ENCODE assay signal across 8 mouse cellular contexts in the genomic region with DNA sequence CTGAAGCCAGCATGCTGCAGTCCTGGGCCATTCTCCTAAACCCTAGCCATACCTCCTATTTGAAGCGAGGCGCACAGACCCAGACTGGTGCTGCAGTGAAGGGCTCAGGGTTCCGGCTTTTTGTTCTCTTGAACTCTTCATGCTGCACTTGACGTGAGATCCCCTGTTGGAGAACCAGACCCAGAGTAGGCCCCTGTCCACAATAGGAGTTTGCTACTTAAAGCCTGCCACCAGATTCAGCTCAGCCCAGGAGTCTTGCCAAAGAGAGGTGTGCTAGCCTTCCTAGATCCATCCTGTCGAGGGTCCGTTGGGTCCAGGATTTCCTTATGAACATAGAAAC. TPM values are rescaled to one million over a fixed set of nuclear protein-coding genes. Genes with fewer than 3 reads are reported as not detected.
DNase-seq lines count a peak whose midpoint lies in the region; ATAC-seq and TF ChIP-seq lines count a peak whose summit lies in the region.

No protein-coding gene starts in this region.

- peak overlapping the region; percentile 81 for H3K4me2 ChIP-seq in forebrain, embryonic 13.5 days
- H3K4me2 ChIP-seq in liver, embryonic 14.5 days (ENCODE audit: low read depth), result peak overlapping the region; percentile 99

- peak overlapping the region; percentile 96 for H3K9ac ChIP-seq in heart, adult 2 months (ENCODE audit: low read depth, low read length)
- H3K9ac ChIP-seq in forebrain, embryonic 13.5 days, result peak overlapping the region; percentile 97
- H3K9ac ChIP-seq in liver, embryonic 14.5 days (replicated peaks), result peak overlapping the region; percentile 81

- peaks cover 5% of the 10 kb centered on the region for H3K4me1 ChIP-seq in heart, adult 2 months (ENCODE audit: control insufficient read depth, insufficient read depth, low read length)
- H3K4me1 ChIP-seq in forebrain, embryonic 13.5 days, result peaks cover 44% of the 10 kb centered on the region
- peaks cover 13 to 16% of the 10 kb centered on the region in 2 experiments for H3K4me1 ChIP-seq in liver, embryonic 14.5 days (replicated peaks; ENCODE audit: control insufficient read depth in 2 of 2, insufficient read depth in 2 of 2, low read length in 1 of 2)

- ATAC-seq in forebrain, embryonic 13.5 days, result no peak
- no peak for ATAC-seq in liver, embryonic 14.5 days (ENCODE audit: insufficient read depth)

- intact Hi-C loops in heart, adult 2 months (cut with DNase I), result loop anchor here (1.0 kb wide), 1 partner anchor 15 kb away; no protein-coding TSS in a partner anchor
- intact Hi-C loops in left cerebral cortex, postnatal 25 days (cut with DNase I), result loop anchor here (5.0 kb wide), 1 partner anchor 104 kb away; no protein-coding TSS in a partner anchor

- H3K9me3 ChIP-seq in forebrain, embryonic 13.5 days (replicated peaks), result no peaks in the 10 kb centered on the region
- H3K9me3 ChIP-seq in liver, embryonic 14.5 days (ENCODE audit: control insufficient read depth, low read length), result no peaks in the 10 kb centered on the region

- H3K36me3 ChIP-seq in heart, adult 2 months (ENCODE audit: control insufficient read depth, insufficient read depth, low read length), result no peaks in the 10 kb centered on the region
- H3K36me3 ChIP-seq in forebrain, embryonic 13.5 days (ENCODE audit: poor library complexity, severe bottlenecking), result peaks cover 37% of the 10 kb centered on the region
- H3K36me3 ChIP-seq in liver, embryonic 14.5 days (replicated peaks; ENCODE audit: control insufficient read depth, insufficient read depth, low read depth), result peaks cover 12% of the 10 kb centered on the region

- no peak for TF ChIP-seq CTCF in heart, adult 2 months (IDR thresholded peaks at IDR 0.05)
- TF ChIP-seq CTCF in liver, embryonic 14.5 days (IDR thresholded peaks at IDR 0.05; ENCODE audit: low read depth), result no peak

- TF ChIP-seq POLR2A in heart, adult 2 months (IDR thresholded peaks at IDR 0.05; ENCODE audit: insufficient read depth, low read depth, low read length), result no peak

- H3K27me3 ChIP-seq in heart, adult 2 months (ENCODE audit: control insufficient read depth, insufficient read depth, low read length), result no peaks in the 10 kb centered on the region
- H3K27me3 ChIP-seq in forebrain, embryonic 13.5 days, result peaks cover 28% of the 10 kb centered on the region
- H3K27me3 ChIP-seq in liver, embryonic 14.5 days (ENCODE audit: control insufficient read depth, insufficient read depth, low read length), result 0 out of 2 replicates have a peak, but pooled peaks cover 4% of the 10 kb centered on the region

- H3K4me3 ChIP-seq in heart, adult 2 months, result peak overlapping the region; percentile 84
- peak overlapping the region; percentile 98 for H3K4me3 ChIP-seq in forebrain, embryonic 13.5 days
- H3K4me3 ChIP-seq in liver, embryonic 14.5 days (ENCODE audit: insufficient read depth in 1 of 2, low read depth in 2 of 2, low read length in 2 of 2), result peak overlapping the region; percentile 80 to 97

- no peak for TF ChIP-seq EP300 in heart, adult 2 months (IDR thresholded peaks at IDR 0.05; ENCODE audit: insufficient read depth, low read depth, low read length)
- no peak for TF ChIP-seq EP300 in liver, embryonic 14.5 days (IDR thresholded peaks at IDR 0.05; ENCODE audit: low read depth)

- no peaks in the 10 kb centered on the region for H3K79me2 ChIP-seq in heart, adult 2 months (replicated peaks; ENCODE audit: control insufficient read depth, insufficient read depth, low read length)

- WGBS in heart, adult 2 months, result 22% methylated on average over 6 of the region's 6 CpGs
- 6% methylated on average over 6 of the region's 6 CpGs for WGBS in forebrain, embryonic 13.5 days
- 18% methylated on average over 6 of the region's 6 CpGs for WGBS in liver, embryonic 14.5 days (ENCODE audit: insufficient replicate concordance)

- DNase-seq in heart, adult 2 months, result no peak
- DNase-seq in heart, adult 9 months (ENCODE audit: low spot score in 2 of 2), result no peak
- DNase-seq in 3T3-L1 (ENCODE audit: low read depth, low spot score), result peak; percentile 35
- DNase-seq in liver, embryonic 14.5 days (ENCODE audit: low read depth in 3 of 3, low spot score in 3 of 3), result no peak
- DNase-seq in B cell, adult 2 months, result no peak
- DNase-seq in gastrocnemius, postnatal 10 days, result no peak
- no peak for DNase-seq in left cerebral cortex, postnatal 25 days (ENCODE audit: low spot score in 2 of 2)

- H3K27ac ChIP-seq in heart, adult 2 months, result peak overlapping the region; percentile 89; the same call in 1 of the 2 replicates
- H3K27ac ChIP-seq in forebrain, embryonic 13.5 days, result peak overlapping the region; percentile 96
- H3K27ac ChIP-seq in liver, embryonic 14.5 days, result no peak overlapping the region

RNA-seq across cellular contexts. Expression of a gene that starts 1.0 kb away (rescaled TPM):
- total RNA-seq in heart, adult 2 months (2021), result 10 to 100 TPM; 60.1 to 71.4 TPM
- 41.2 and 47.6 TPM in 2 replicates for polyA plus RNA-seq in heart, adult 2 months (2012; rRNA removed)
- 20.4 and 20.6 TPM in 2 replicates for polyA plus RNA-seq in forebrain, embryonic 13.5 days (2015; fragmentation: Nextera tagmentation; extraction: Ambion mirVana)
- polyA plus RNA-seq in liver, embryonic 14.5 days (2012; rRNA removed), result 6.0 and 10.7 TPM in 2 replicates
- 1.5 and 1.7 TPM in 2 replicates for polyA plus RNA-seq in liver, embryonic 14.5 days (2014; fragmentation: Nextera tagmentation; extraction: Ambion mirVana)
- 10 to 100 TPM; 44.1 to 46.2 TPM for total RNA-seq in gastrocnemius, postnatal 10 days (2021)
- total RNA-seq in left cerebral cortex, postnatal 25 days (2021), result 100 to 1,000 TPM; 116 to 118 TPM

RNA-seq across cellular contexts. Expression of a gene that starts 16.4 kb away (rescaled TPM):
- total RNA-seq in heart, adult 2 months (2021), result 100 to 1,000 TPM; 140 to 162 TPM
- polyA plus RNA-seq in heart, adult 2 months (2012; rRNA removed), result 134 and 139 TPM in 2 replicates
- 716 and 737 TPM in 2 replicates for polyA plus RNA-seq in forebrain, embryonic 13.5 days (2015; fragmentation: Nextera tagmentation; extraction: Ambion mirVana)
- 115 and 150 TPM in 2 replicates for polyA plus RNA-seq in liver, embryonic 14.5 days (2012; rRNA removed)
- polyA plus RNA-seq in liver, embryonic 14.5 days (2014; fragmentation: Nextera tagmentation; extraction: Ambion mirVana), result 310 and 347 TPM in 2 replicates
- total RNA-seq in gastrocnemius, postnatal 10 days (2021), result 100 to 1,000 TPM; 169 to 170 TPM
- 100 to 1,000 TPM; 164 to 168 TPM for total RNA-seq in left cerebral cortex, postnatal 25 days (2021)

RNA-seq across cellular contexts. Expression of a gene that starts 16.5 kb away (rescaled TPM):
- 1 to 10 TPM; 1.9 to 2.0 TPM for total RNA-seq in heart, adult 2 months (2021)
- polyA plus RNA-seq in heart, adult 2 months (2012; rRNA removed), result 3.8 and 5.2 TPM in 2 replicates
- polyA plus RNA-seq in forebrain, embryonic 13.5 days (2015; fragmentation: Nextera tagmentation; extraction: Ambion mirVana), result 33.9 and 38.7 TPM in 2 replicates
- 1.0 and 1.3 TPM in 2 replicates for polyA plus RNA-seq in liver, embryonic 14.5 days (2012; rRNA removed)
- 0.37 and 0.44 TPM in 2 replicates for polyA plus RNA-seq in liver, embryonic 14.5 days (2014; fragmentation: Nextera tagmentation; extraction: Ambion mirVana)
- 1 to 10 TPM; 2.8 to 3.6 TPM for total RNA-seq in gastrocnemius, postnatal 10 days (2021)
- total RNA-seq in left cerebral cortex, postnatal 25 days (2021), result 10 to 100 TPM; 34.8 to 36.0 TPM

RNA-seq across cellular contexts. Expression of a gene that starts 44.6 kb away (rescaled TPM):
- total RNA-seq in heart, adult 2 months (2021), result 10 to 100 TPM; 27.1 to 30.8 TPM
- polyA plus RNA-seq in heart, adult 2 months (2012; rRNA removed), result 23.2 and 32.0 TPM in 2 replicates
- polyA plus RNA-seq in forebrain, embryonic 13.5 days (2015; fragmentation: Nextera tagmentation; extraction: Ambion mirVana), result 34.2 and 34.8 TPM in 2 replicates
- 7.7 and 8.5 TPM in 2 replicates for polyA plus RNA-seq in liver, embryonic 14.5 days (2012; rRNA removed)
- 9.9 and 10.7 TPM in 2 replicates for polyA plus RNA-seq in liver, embryonic 14.5 days (2014; fragmentation: Nextera tagmentation; extraction: Ambion mirVana)
- total RNA-seq in gastrocnemius, postnatal 10 days (2021), result 10 to 100 TPM; 10.4 to 12.1 TPM
- total RNA-seq in left cerebral cortex, postnatal 25 days (2021), result 10 to 100 TPM; 14.9 to 19.2 TPM

RNA-seq across cellular contexts. Expression of a gene that starts 49.4 kb away (rescaled TPM):
- total RNA-seq in heart, adult 2 months (2021), result 10 to 100 TPM; 16.4 to 20.5 TPM
- polyA plus RNA-seq in heart, adult 2 months (2012; rRNA removed), result 7.4 and 8.6 TPM in 2 replicates
- 5.2 and 6.0 TPM in 2 replicates for polyA plus RNA-seq in forebrain, embryonic 13.5 days (2015; fragmentation: Nextera tagmentation; extraction: Ambion mirVana)
- 4.3 and 5.7 TPM in 2 replicates for polyA plus RNA-seq in liver, embryonic 14.5 days (2012; rRNA removed)
- polyA plus RNA-seq in liver, embryonic 14.5 days (2014; fragmentation: Nextera tagmentation; extraction: Ambion mirVana), result 2.1 and 2.3 TPM in 2 replicates
- total RNA-seq in gastrocnemius, postnatal 10 days (2021), result 10 to 100 TPM in 1 of 2 experiments, 1 to 10 TPM in 1; 9.9 to 13.3 TPM
- total RNA-seq in left cerebral cortex, postnatal 25 days (2021), result 10 to 100 TPM; 17.7 to 18.9 TPM

Comparison
In these comparisons a context has a peak if more than half of its experiments do, and no peak if none do; other contexts are left out.
1. RNA of a gene that starts 16.5 kb away (total RNA-seq): 34.8 to 36.0 TPM in left cerebral cortex, postnatal 25 days; 2.8 to 3.6 TPM in gastrocnemius, postnatal 10 days and 1.9 to 2.0 TPM in heart, adult 2 months; every median in the first group is over 4 times any median in the second.
2. Peak in every context shown above with its lines, with median percentiles within 50 percentile points of each other: H3K4me3 ChIP-seq and H3K9ac ChIP-seq.